Mouse (Mus musculus): ENCODE results near the gene Trappc5.

Trappc5 gene

GRCm38 (mm10) chr8:3676131-3676992 lies at the start of gene Trappc5:
Trappc5 (plus strand) TSS chr8:3676299.
- DNase-seq, result peak; percentile 92

DNA sequence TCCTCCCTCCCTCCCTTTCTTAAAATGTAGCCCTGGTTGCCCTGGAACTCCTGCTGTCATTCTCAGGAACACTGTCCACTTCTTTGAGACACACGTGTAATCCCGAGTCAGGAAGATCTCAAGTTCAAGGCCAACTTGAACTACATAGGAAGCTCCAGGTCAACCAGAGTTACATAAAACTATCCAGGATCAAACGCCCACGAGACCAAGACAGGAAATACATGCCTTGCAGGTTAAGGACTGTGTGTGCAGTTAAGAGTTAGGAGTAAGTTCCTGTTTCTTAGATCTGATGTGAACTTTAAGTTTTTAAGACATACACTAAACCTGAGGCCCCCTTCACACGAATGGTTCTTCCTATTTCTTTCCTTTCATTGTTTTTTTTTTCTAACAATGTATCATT lies 49.1 kb upstream of the Trappc5 start:
- no peak for DNase-seq

GRCm38 (mm10) chr8:3628014-3628413 lies 48.1 kb upstream of the Trappc5 start:
- DNase-seq, result no peak

DNA sequence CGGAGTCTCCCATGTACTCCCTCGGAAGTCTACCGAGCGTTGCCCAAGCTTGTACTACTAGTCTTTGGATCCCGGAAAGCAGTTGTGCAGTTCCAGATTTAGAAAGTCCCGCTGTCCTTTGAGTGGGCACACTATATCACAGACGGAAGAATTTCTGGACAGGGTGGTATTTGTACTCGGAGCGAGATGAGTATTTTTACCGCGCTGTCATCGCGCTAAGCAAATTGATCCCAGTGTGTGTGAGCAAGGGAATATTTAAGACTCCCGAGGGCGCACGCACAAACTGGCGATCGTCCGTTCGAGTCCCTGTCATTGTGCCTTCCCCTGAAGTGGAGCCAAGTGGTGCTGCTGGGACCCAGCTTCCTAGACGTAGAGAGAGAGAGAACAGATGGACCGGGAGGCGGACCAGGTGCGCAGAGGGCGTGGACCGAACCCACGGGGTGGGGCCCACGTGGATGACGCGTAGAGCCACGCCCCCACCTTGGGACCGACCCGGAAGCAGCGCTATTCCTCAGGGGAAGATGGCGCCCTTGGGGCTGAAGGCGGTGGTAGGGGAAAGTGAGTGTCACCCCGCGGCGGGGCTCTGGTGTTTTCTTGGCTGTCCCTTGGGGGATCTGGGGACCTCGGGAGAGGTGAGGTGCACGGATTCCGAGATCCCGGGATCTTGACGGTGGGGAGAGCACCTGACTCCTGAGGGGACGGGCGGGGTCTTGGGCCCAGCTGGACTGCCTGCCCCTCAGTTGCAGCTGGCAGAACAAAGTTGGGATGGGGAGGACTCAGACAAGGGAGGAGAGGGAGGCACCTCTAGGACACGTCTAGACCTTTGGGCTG lies 45.2 kb upstream of the Trappc5 start, which contains the start of gene Stxbp2:
Gene Stxbp2 (plus strand): TSS at position 309 of the 831 bp plus-strand sequence.
- DNase-seq, result peak; percentile 70

- no peak for DNase-seq
Measured at GRCm38 (mm10) chr8:3631478-3631875, 44.6 kb upstream of the Trappc5 start.

- DNase-seq, result peak; percentile 22
Measured at GRCm38 (mm10) chr8:3645804-3646203, 30.3 kb upstream of the Trappc5 start.

GRCm38 (mm10) chr8:3646824-3647531 lies 29.1 kb upstream of the Trappc5 start:
- DNase-seq, result no peak

- DNase-seq, result no peak
Measured at GRCm38 (mm10) chr8:3647561-3647960, 28.5 kb upstream of the Trappc5 start.

GRCm38 (mm10) chr8:3648268-3648667 lies 27.8 kb upstream of the Trappc5 start:
- no peak for DNase-seq

DNA sequence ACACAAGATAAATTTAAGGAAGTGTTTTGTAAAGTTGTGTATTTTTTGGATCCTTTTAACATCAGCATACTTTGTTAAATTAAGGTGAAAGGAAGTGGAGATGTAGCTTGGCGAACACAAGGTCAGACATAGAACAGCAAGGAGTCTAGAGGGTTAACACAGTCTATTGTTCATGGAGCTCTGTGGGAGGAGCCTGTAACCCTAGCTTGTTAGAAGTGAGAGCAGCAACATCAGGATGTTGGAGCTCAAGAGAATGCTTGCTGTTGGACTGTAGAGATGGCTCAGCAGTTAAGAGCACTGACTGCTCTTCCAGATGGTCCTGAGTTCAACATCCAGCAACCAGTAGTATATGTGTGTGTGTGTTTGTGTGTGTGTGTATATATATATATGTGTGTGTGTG lies 27.1 kb upstream of the Trappc5 start:
- DNase-seq, result no peak

GRCm38 (mm10) chr8:3652845-3653244 lies 23.3 kb upstream of the Trappc5 start:
- DNase-seq, result no peak

GRCm38 (mm10) chr8:3654726-3655508 lies 21.2 kb upstream of the Trappc5 start:
- DNase-seq, result no peak

DNA sequence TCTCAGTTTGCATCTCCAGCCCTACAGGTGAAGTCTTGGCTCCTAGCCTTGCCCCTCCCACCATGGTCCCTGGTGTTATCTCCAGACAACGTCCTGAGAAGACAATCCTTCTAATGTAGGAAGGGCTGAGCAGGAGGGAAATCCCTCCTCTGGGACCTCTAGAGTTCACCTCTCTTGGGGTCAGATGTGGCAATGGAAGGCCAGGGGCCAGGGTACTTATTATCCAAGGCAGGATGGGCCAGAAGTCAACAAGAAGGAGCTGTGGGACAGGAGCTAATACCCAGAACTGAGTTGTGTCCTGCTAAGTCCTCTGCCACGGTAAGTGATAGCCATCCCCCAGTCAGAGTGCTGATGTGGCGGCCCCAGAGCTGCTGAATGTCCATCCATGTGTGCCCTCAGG lies 20.6 kb upstream of the Trappc5 start, which contains the start of gene Retn:
Gene Retn (plus strand): TSS at position 245 of the 400 bp plus-strand sequence.
- no peak for DNase-seq

DNA sequence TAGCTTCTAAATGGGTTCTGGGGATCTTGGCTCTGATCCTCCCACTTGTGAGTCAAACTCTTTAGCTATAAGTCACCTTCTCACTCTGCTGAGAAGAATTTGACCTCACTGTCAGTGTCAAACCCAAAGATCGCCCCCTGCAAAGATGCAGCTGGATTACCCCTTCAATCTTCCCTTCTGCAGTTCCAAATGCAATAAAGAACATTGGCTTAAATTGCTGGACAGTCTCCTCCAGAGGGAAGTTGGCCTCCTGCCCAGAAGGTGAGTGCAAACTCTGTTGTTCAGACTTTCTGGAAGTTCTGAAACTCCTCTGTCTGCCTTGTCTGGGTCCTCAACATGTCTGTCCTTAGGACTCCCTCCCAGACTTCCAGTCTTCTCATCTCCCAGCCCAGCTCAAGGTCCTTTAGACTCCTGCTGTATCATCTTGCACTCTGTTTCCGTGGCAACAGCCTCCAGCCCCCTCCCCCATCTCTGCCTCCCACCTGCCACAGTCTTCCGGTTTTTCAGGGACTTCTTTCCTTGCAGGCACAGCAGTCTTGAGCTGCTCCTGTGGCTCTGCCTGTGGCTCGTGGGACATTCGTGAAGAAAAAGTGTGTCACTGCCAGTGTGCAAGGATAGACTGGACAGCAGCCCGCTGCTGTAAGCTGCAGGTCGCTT lies 19.2 kb upstream of the Trappc5 start:
- DNase-seq, result peak; percentile 26

DNA sequence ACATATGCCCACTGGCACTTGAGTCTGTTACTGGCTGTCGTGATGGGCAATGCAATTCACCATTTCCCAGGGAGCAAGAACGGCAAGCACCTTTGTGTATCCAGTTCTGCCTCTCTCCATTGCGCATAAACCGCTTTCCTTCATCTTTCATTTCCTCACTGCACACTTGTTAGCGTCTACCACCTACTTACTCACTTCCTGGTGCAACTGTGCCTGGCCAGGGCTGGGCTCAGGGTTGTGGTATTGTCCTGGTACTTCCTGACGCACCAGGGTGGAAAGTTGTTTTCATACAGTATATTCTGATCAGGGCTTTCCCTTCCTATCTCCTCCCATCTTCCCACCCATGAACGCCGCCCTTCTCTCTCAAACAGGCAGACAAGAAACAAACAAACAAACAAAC lies 15.2 kb upstream of the Trappc5 start:
- DNase-seq, result no peak

DNA sequence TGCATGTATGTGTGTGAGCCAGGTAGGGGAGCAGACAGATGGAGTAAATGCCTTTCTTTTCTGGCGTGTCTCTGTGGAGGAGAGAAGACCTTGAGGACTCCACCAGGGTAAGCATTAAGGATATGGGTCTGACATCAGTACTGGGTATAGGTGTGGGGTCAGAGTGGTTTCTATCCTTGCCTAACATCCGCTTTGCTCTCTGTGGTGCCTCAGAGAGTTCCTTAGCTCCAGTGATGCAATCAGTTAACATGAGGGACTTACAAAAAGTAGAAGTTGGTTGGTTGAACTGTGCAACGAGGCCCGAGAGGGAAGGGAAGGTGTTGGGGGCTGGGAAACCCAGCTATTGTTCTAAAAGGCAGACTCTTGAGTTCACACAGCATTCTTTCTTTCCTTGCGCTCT lies 11.7 kb upstream of the Trappc5 start:
- DNase-seq, result no peak

GRCm38 (mm10) chr8:3665507-3665906 lies 10.6 kb upstream of the Trappc5 start, which contains the start of gene Mcemp1:
Mcemp1 (plus strand) TSS chr8:3665754.
- DNase-seq, result no peak

DNA sequence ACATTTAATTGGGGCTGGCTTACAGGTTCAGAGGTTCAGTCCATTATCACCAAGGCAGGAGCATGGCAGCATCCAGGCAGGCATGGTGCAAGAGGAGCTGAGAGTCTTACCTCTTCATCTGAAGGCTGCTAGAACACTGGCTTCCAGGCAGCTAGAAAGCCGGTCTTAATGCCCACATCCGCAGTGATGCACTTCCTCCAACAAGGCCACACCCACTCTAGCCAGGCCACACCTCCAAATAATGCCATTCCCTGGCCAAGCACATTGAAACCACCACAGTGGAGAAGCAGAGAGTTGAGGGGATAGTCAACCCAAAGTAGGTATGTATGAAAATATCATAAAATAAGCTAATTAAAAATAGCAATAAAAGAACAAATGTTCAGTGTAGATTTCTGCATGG lies 5.7 kb upstream of the Trappc5 start:
- DNase-seq, result no peak

- DNase-seq, result peak; percentile 92
Measured at GRCm38 (mm10) chr8:3671980-3672491, 4.1 kb upstream of the Trappc5 start, which contains the start of gene Fcor. Fcor (minus strand) TSS chr8:3672362.

DNA sequence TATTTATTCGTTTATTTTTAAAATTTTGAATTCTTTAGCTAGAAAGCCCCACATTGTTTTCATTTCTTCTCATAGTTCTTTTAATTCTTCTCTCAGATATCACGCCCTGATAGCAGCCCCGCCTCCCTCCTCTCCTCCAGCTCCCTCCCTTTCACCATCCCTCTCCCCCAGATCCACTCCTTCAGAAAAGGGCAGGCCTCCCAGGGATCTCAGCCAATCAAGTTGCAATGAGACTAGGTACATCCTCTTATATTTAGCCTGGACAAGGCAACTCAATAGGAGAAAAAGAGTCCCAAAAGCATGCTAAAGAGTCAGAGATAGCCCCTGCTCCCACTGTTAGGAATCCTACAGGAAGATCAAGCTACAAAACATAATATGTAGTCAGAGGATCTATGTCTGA lies 1.4 kb upstream of the Trappc5 start:
- no peak for DNase-seq

DNA sequence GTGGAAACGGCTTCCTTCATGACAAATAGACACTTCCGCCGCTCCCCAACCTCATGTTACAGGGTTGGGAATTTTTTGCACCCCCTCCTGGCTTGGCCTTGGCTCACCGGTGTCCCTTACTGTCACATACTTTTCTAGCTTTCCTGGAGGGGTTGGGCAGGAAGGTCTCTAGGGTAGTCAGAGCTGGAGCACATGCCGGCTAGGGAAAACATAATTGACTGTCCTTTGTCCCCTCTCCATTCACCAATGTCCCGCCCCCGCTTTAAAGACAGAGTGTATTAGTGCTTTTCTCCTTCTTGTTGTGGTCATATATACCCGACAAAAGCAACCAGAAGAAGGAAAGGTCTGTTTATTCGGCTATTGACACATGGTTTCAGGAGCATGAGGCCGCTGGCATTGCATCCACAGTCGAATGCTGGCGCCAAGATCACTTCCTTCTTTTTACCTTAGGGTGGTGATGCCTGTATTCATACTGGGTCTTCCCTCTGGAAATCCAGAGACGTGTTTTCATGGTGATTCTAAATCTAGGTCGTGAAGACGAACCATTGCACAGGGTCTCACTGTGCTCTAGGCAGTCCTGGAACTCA lies 987 bp downstream of the Trappc5 start:
- no peak for DNase-seq

Data from right cerebral cortex, postnatal 4 days (tissue).